Mouse (Mus musculus): ENCODE measurements around the gene Hist1h3c. TPM values are rescaled to one million over a fixed set of nuclear protein-coding genes. Genes with fewer than 3 reads are reported as not detected.
"Not testable (repeated sequence)": the region's sequence is repeated elsewhere in the genome, so short reads cannot be mapped to it uniquely, and the experiment has no call there.

The Hist1h3c gene
- polyA plus RNA-seq, 1 experiment from 2014 or later: 6.7 TPM

DNA sequence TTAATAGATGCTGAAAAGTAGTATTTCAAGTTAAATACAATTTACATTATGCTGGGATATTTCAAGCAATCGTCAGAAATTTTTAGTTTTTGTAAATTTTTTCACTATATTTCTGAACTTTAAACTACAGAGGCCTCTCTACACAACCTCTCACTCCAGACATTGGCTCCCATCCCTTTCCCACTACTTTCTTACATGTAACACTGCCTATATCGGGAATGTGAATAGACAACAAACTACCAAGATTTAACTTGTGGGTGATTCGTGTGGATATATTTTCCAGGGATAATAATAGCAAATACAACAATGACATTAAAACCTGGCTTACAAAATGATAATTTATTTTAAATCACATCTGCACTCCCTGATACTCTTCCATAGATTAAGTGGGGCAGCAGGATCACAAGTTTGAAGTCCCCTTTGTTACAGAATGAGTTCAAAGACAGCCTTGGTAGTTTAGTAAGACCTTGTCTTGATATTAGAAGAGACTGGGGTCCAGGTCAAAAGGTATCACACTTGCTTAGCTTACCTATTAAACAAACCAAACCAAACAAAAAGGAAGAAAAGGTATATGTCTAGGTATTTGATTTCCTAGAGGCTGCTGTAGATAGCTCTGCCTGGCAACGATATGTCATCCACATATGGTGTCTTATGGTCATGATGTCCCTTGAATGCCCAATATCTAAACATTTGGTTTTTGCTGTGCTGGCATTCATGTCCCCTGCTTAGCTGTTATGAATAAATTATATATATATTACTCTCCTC is 8.1 kb upstream of the Hist1h3c start:
- Histone ChIP-seq H3K4me3 (peak overlapping the region; percentile 59), H3K9me3 (replicated peaks) (no peaks in the 10 kb centered on the region), H3K4me2 (peak overlapping the region; percentile 72), H3K27ac (peak overlapping the region; percentile 99), H3K9ac (peak overlapping the region; percentile 84), H3K27me3 (replicated peaks) (no peaks in the 10 kb centered on the region), H3K4me1 (peaks cover 57% of the 10 kb centered on the region), H3K36me3 (no peaks in the 10 kb centered on the region)
- WGBS (ENCODE audit: insufficient replicate concordance): 54% methylated on average over 4 of the region's 4 CpGs
- no peak for ATAC-seq

DNA sequence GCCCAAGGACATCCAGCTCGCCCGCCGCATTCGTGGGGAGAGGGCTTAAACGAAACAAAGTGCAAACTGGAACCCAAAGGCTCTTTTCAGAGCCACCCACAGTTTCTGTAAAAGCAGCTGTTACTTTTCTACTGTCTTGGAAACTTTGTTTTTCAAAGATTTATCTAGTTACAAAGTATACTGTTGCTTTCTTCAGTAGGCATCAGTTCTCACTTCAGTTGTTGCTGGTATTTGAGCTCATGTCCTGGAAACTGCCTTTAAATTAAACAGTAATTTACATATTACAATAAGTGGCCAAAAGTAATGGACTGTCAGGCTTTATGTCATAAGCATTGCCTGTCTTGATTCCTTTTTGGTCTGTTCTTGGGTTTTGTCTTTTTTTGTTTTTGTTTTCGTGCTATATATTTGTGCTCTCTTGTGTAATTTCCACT is 7.4 kb upstream of the Hist1h3c start:
- no peak for ATAC-seq
- Histone ChIP-seq H3K9me3 (replicated peaks) (no peaks in the 10 kb centered on the region), H3K36me3 (no peaks in the 10 kb centered on the region), H3K4me1 (peaks cover 57% of the 10 kb centered on the region), H3K9ac (peak overlapping the region; percentile 84), H3K4me3 (peak overlapping the region; percentile 59), H3K4me2 (peak overlapping the region; percentile 72), H3K27me3 (replicated peaks) (no peaks in the 10 kb centered on the region), H3K27ac (peak overlapping the region; percentile 99)
- 2% methylated on average over 6 of the region's 6 CpGs for WGBS (ENCODE audit: insufficient replicate concordance)

DNA sequence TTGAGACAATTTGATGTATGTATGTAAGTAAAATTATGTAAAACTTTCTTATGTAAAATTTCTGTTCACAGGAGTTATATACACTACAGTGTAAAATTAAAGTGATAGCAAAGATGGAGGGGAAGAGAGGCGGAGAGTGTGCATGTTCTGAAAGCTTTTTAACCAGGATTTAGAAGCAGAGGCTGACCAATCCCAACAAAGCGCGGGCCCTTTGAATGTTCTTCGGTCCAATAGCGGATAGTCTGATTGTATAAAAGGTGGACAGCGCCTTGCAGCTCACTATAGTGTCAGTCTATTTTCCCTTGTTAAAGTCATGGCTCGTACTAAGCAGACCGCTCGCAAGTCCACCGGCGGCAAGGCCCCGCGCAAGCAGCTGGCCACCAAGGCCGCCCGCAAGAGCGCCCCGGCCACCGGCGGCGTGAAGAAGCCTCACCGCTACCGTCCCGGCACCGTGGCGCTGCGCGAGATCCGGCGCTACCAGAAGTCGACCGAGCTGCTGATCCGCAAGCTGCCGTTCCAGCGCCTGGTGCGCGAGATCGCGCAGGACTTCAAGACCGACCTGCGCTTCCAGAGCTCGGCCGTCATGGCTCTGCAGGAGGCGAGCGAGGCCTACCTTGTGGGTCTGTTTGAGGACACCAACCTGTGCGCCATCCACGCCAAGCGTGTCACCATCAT is 6.8 kb upstream of the Hist1h3c start, which contains the start of gene Hist1h3b:
TSS of gene Hist1h3b (plus strand) at position 201 of the 675 bp plus-strand sequence.
- ATAC-seq: peak; percentile 80
- under 1% methylated on average over 16 of the region's 47 CpGs for WGBS (ENCODE audit: insufficient replicate concordance)
- H3K36me3 ChIP-seq; H3K27me3 ChIP-seq (replicated peaks); H3K9me3 ChIP-seq (replicated peaks): not testable (repeated sequence)
- Histone ChIP-seq H3K4me2 (peak within 1 kb of the TSS; percentile 72), H3K27ac (peak within 1 kb of the TSS; percentile 100), H3K9ac (peak within 1 kb of the TSS; percentile 84), H3K4me3 (peak within 1 kb of the TSS; percentile 59), H3K4me1 (peaks cover 56% of the 10 kb centered on the region)

DNA sequence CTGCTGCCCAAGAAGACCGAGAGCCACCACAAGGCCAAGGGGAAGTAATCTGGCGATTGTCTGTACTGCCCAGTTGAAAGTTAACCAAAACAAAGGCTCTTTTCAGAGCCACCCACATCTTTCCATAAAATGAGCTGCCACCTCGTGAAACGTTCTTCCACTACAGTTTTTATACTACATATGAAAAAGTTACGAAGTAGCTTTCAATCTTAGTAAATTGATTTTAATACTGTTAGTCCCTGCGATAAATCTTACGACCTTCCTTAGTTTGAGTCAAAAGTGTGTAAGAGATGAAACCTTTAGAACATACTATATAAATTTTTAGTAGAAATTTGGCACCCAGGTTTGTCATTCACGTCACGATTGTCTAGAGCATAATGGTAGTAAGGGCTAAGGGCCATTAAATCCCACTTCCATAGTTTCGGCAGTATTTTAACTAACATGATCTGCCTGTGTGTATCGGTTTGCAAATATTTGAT is 6.1 kb upstream of the Hist1h3c start:
- peak; percentile 7; the same call in 1 of the 2 replicates for ATAC-seq
- Histone ChIP-seq H3K4me1 (peaks cover 58% of the 10 kb centered on the region), H3K27me3 (replicated peaks) (no peaks in the 10 kb centered on the region), H3K36me3 (no peaks in the 10 kb centered on the region), H3K4me2 (peak overlapping the region; percentile 64), H3K27ac (peak overlapping the region; percentile 100), H3K9ac (peak overlapping the region; percentile 82), H3K4me3 (peak overlapping the region; percentile 45), H3K9me3 (replicated peaks) (no peaks in the 10 kb centered on the region)
- WGBS (ENCODE audit: insufficient replicate concordance): under 1% methylated on average over 11 of the region's 11 CpGs

DNA sequence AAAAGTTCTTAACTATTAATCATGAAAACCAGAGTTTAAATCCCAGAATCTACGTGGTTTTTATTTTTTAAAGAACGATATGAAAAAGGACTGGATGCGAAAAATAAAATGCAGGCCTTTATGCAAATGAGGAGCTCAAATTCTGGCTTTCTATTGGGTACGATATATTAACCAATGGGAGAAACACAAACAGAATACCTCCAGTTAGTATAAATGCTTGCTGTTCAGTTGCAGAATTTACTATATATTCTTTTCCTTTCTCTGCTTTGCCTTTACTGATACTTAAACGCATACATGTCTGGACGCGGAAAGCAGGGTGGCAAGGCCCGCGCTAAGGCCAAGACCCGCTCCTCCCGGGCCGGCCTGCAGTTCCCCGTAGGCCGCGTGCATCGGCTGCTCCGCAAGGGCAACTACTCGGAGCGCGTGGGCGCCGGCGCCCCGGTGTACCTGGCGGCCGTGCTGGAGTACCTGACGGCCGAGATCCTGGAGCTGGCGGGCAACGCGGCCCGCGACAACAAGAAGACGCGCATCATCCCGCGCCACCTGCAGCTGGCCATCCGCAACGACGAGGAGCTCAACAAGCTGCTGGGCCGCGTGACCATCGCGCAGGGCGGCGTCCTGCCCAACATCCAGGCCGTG is 5.6 kb upstream of the Hist1h3c start, which contains the start of gene Hist1h2ab:
TSS of gene Hist1h2ab (plus strand) at position 288 of the 639 bp plus-strand sequence.
- WGBS (ENCODE audit: insufficient replicate concordance): 1% methylated on average over 28 of the region's 47 CpGs
- Histone ChIP-seq H3K4me2 (peak within 1 kb of the TSS; percentile 64), H3K27ac (peak within 1 kb of the TSS; percentile 100), H3K9ac (peak within 1 kb of the TSS; percentile 82), H3K4me1 (peaks cover 54% of the 10 kb centered on the region), H3K4me3 (peak within 1 kb of the TSS; percentile 45)
- H3K27me3 ChIP-seq (replicated peaks); H3K9me3 ChIP-seq (replicated peaks); H3K36me3 ChIP-seq: not testable (repeated sequence)
- ATAC-seq: peak; percentile 53

DNA sequence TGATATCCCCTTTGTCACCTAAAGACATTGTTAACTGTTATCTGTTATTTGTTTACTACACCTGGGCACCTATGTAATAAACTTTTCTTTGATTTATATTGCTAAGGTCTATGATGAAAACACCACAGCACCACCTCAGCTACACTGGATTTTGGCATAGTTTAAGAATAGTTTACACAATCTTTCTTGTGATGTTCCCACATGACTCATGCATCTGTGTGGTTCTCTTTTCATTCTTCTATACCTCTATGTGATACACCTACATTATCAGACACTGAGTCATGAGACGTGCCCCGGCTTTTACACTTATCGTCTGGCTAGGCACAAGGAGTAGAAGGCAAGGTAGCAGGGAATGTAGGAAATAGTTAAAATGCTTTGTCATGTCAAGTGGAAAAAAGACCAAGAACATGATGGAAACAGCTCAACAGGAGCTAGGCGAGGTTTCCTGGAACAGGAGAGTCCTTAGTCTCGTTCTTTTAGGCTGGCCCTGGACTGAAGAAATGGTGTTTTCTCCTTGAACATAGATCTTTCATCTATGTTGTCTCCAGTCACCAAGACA is 4.2 kb upstream of the Hist1h3c start:
- WGBS (ENCODE audit: insufficient replicate concordance): 88% methylated on average over 5 of the region's 5 CpGs
- Histone ChIP-seq H3K27ac (peak overlapping the region; percentile 100), H3K9me3 (replicated peaks) (no peaks in the 10 kb centered on the region), H3K9ac (peak overlapping the region; percentile 52; the same call in 1 of the 2 replicates), H3K27me3 (replicated peaks) (no peaks in the 10 kb centered on the region), H3K4me3 (no peak overlapping the region), H3K4me1 (peaks cover 46% of the 10 kb centered on the region), H3K36me3 (no peaks in the 10 kb centered on the region), H3K4me2 (no peak overlapping the region)
- no peak for ATAC-seq

DNA sequence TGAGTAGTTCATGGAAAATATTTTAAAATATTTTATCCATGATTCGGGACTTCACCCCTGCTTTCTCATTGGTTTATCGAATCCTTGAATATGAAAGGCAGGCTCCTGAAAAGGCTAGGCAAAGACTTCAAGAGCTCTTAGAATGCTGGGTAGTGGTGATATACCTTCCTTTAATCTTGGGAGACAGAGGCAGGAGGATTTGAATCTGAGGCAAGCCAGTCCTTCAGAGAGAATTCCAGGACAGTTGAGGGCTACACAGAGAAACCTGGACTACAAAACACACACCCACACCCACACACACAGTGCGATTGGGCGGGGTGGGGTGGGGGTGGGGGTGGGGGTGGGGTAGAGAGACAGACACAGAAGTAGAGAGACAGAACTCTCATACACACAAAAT is 2.5 kb upstream of the Hist1h3c start:
- ATAC-seq: no peak
- Histone ChIP-seq H3K4me1 (peaks cover 49% of the 10 kb centered on the region), H3K9me3 (replicated peaks) (no peaks in the 10 kb centered on the region), H3K9ac (peak overlapping the region; percentile 85), H3K4me3 (peak overlapping the region; percentile 57), H3K36me3 (no peaks in the 10 kb centered on the region), H3K27ac (peak overlapping the region; percentile 100), H3K4me2 (peak overlapping the region; percentile 71), H3K27me3 (replicated peaks) (no peaks in the 10 kb centered on the region)
- 8% methylated on average over 4 of the region's 4 CpGs for WGBS (ENCODE audit: insufficient replicate concordance)

DNA sequence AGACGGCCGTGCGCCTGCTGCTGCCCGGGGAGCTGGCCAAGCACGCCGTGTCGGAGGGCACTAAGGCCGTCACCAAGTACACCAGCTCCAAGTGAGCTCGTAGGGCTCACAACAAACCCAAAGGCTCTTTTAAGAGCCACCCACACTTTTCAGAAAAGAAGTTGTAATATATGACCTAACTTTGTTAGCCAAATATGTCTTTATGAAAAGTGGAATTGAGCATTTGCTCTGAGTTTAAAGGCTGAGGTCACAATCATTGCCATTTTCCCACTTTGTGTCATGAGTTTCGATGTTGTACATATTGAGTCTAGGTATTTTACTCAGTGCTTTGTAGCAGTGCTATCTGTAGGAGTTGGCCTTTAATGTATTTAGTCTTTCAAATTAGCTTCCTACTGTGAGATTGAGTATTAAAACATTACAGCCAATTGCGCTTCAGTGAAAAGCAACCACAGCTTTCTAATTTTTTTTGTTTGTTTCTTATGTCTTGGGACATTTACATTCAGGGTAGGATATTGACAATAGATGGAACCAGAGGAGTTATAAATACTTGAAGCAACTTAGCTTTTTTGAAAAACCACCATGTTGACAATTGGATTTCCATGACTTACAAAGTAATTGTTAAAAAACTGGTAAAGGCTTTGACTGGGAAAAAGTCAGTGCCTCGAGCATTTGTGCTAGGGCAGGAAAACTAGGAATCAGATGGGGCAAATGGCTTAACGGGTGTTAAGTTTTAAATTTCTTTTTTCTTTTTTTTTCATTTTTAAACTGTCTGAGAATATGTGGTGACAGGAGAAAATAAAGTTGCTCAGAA is 1.9 kb upstream of the Hist1h3c start:
- WGBS (ENCODE audit: insufficient replicate concordance): 3% methylated on average over 12 of the region's 13 CpGs
- Histone ChIP-seq H3K4me3 (peak overlapping the region; percentile 57), H3K27ac (peak overlapping the region; percentile 100), H3K9ac (peak overlapping the region; percentile 85), H3K27me3 (replicated peaks) (no peaks in the 10 kb centered on the region), H3K4me2 (peak overlapping the region; percentile 71), H3K36me3 (no peaks in the 10 kb centered on the region), H3K9me3 (replicated peaks) (no peaks in the 10 kb centered on the region), H3K4me1 (peaks cover 49% of the 10 kb centered on the region)
- peak; percentile 31 for ATAC-seq

DNA sequence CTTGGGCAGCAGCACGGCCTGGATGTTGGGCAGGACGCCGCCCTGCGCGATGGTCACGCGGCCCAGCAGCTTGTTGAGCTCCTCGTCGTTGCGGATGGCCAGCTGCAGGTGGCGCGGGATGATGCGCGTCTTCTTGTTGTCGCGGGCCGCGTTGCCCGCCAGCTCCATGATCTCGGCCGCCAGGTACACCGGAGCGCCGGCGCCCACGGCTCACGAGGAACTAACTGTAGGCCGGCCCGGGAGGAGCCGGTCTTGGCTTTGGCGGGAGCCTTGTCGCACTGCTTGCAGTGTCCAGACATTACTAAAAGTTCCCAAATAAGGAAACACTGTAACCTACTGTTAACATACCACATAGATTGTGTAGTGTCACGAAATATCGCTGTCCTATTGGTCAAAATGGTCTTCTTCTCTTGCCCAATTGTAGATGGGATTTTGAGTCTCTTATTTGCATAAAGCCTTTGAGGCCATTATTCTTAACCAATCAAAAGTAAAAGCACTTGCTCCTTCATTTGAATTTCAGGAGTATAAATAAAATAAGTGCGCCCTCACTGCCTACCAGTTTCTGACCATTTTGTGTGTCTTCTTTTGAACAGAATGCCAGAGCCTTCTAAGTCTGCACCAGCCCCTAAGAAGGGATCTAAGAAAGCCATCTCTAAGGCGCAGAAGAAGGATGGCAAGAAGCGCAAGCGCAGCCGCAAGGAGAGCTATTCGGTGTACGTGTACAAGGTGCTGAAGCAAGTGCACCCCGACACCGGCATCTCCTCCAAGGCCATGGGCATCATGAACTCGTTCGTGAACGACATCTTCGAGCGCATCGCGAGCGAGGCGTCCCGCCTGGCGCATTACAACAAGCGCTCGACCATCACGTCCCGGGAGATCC is 1.0 kb upstream of the Hist1h3c start, which contains the start of gene Hist1h2bb:
TSS of gene Hist1h2bb (plus strand) at position 534 of the 880 bp plus-strand sequence.
- WGBS (ENCODE audit: insufficient replicate concordance): under 1% methylated on average over 43 of the region's 58 CpGs
- H3K9me3 ChIP-seq (replicated peaks); H3K27me3 ChIP-seq (replicated peaks); H3K36me3 ChIP-seq: not testable (repeated sequence)
- H3K27ac ChIP-seq: peak within 1 kb of the TSS; percentile 100
- peak; percentile 79 for ATAC-seq
- peak within 1 kb of the TSS; percentile 57 for H3K4me3 ChIP-seq
- H3K9ac ChIP-seq: peak within 1 kb of the TSS; percentile 85
- H3K4me1 ChIP-seq: peaks cover 57% of the 10 kb centered on the region
- H3K4me2 ChIP-seq: peak within 1 kb of the TSS; percentile 71
